Mouse (Mus musculus) bone marrow, adult 2 months (tissue): ENCODE data around the gene Polh. TPM values are rescaled to one million over a fixed set of nuclear protein-coding genes. Genes with fewer than 3 reads are reported as not detected.

ENCODE experiments used
- H3K27ac ChIP-seq: fragments of 200-500 bp; 2 replicates; pipeline ENCODE4 v1.5.1; 2012; ENCODE audit warnings: low read depth, mild to moderate bottlenecking, control low read depth, inconsistent platforms, low read length; ENCODE audit not compliant: control insufficient read depth, poor library complexity, insufficient read depth
- H3K4me1 ChIP-seq: fragments of 200-500 bp; 2 replicates; pipeline ENCODE4 v1.6.1; 2011; ENCODE audit warnings: low read length; ENCODE audit not compliant: control insufficient read depth, insufficient read depth
- H3K4me3 ChIP-seq: fragments of 200-500 bp; replicated peaks from 2 replicates; pipeline ENCODE3; 2011; ENCODE audit warnings: mild to moderate bottlenecking, low read depth, low read length, control low read depth; ENCODE audit not compliant: control insufficient read depth
- CTCF ChIP-seq: fragments of 200-500 bp; IDR thresholded peaks from 2 replicates; pipeline ENCODE4 v1.5.1; 2011; ENCODE audit warnings: low read length, control low read depth; ENCODE audit not compliant: control insufficient read depth, insufficient read depth
- POLR2A ChIP-seq: fragments of 200-500 bp; IDR thresholded peaks from 2 replicates; pipeline ENCODE4 v1.6.1; 2011; ENCODE audit warnings: low read depth, mild to moderate bottlenecking, control low read depth, low read length, borderline replicate concordance; ENCODE audit not compliant: control insufficient read depth
- WGBS: fragments of 180-500 bp; shearing (Covaris S2); methylation state at CpG from one replicate; pipeline ENCODE4 v1.1.7; 2018; 5-methylcytosine and 5-hydroxymethylcytosine counted together
- polyA plus RNA-seq: library from polyadenylated mRNA; stranded (reverse); fragments of >200 nt; gene quantifications from 2 replicates; pipeline ENCODE4 v1.2.4, GENCODE M21; 2011; ENCODE audit warnings: low replicate concordance; ENCODE audit not compliant: missing spikeins, insufficient read depth, insufficient read length

Gene Polh
- polyA plus RNA-seq, 1 experiment: 17.3 TPM

- H3K4me1 ChIP-seq: peaks cover 1% of the 10 kb centered on the region; the same call in 1 of the 2 replicates
- no peak for TF ChIP-seq CTCF
- no peak for TF ChIP-seq POLR2A
- 92% methylated on average over 12 of the region's 12 CpGs for whole genome bisulfite sequencing
Observed at GRCm38 (mm10) chr17:46165460-46165859, 37.0 kb downstream of the Polh start.

GRCm38 (mm10) chr17:46164791-46165190, 37.7 kb downstream of the Polh start:
- H3K4me3 ChIP-seq: no peak overlapping the region
- no peak for TF ChIP-seq CTCF
- TF ChIP-seq POLR2A: no peak
- 93% methylated on average over 10 of the region's 10 CpGs for WGBS
- peaks cover 1% of the 10 kb centered on the region; the same call in 1 of the 2 replicates for H3K4me1 ChIP-seq
- H3K27ac ChIP-seq: no peak overlapping the region

More at GRCm38 (mm10) chr17:46165460-46165859, 37.0 kb downstream of the Polh start:
- no peak overlapping the region for H3K27ac ChIP-seq
- no peak overlapping the region for H3K4me3 ChIP-seq

GRCm38 (mm10) chr17:46164301-46164700, 38.1 kb downstream of the Polh start:
- Histone ChIP-seq H3K4me1 (peaks cover 1% of the 10 kb centered on the region; the same call in 1 of the 2 replicates), H3K27ac (no peak overlapping the region), H3K4me3 (no peak overlapping the region)
- WGBS: 90% methylated on average over 8 of the region's 8 CpGs
- TF ChIP-seq POLR2A (no peak), CTCF (no peak)

- H3K4me1 ChIP-seq: peaks cover 1% of the 10 kb centered on the region; the same call in 1 of the 2 replicates
- H3K27ac ChIP-seq: peak overlapping the region; percentile 57
- H3K4me3 ChIP-seq: peak overlapping the region; percentile 60
- 2% methylated on average over 9 of the region's 9 CpGs for WGBS
- TF ChIP-seq POLR2A (no peak), CTCF (no peak)
Observed at GRCm38 (mm10) chr17:46162951-46163421, 39.5 kb downstream of the Polh start.

GRCm38 (mm10) chr17:46162551-46162950, 39.9 kb downstream of the Polh start:
- peak overlapping the region; percentile 57 for H3K27ac ChIP-seq
- H3K4me1 ChIP-seq: peaks cover 1% of the 10 kb centered on the region; the same call in 1 of the 2 replicates
- 45% methylated on average over 7 of the region's 7 CpGs for WGBS
- H3K4me3 ChIP-seq: peak overlapping the region; percentile 39
- no peak for TF ChIP-seq CTCF
- TF ChIP-seq POLR2A: no peak

- peak overlapping the region; percentile 83 for H3K4me3 ChIP-seq
- 40% methylated on average over 9 of the region's 9 CpGs for WGBS
- TF ChIP-seq CTCF (no peak), POLR2A (no peak)
- H3K27ac ChIP-seq: peak overlapping the region; percentile 54
- H3K4me1 ChIP-seq: peaks cover 3% of the 10 kb centered on the region
Observed at GRCm38 (mm10) chr17:46161710-46162109, 40.7 kb downstream of the Polh start.

- peak overlapping the region; percentile 83 for H3K4me3 ChIP-seq
- no peak for TF ChIP-seq POLR2A
- TF ChIP-seq CTCF: no peak
- WGBS: under 1% methylated on average over 19 of the region's 19 CpGs
- peak overlapping the region; percentile 54 for H3K27ac ChIP-seq
- peaks cover 3% of the 10 kb centered on the region for H3K4me1 ChIP-seq
Observed at GRCm38 (mm10) chr17:46161179-46161578, 41.3 kb downstream of the Polh start.

GRCm38 (mm10) chr17:46160686-46161085, 41.8 kb downstream of the Polh start, which contains the start of gene Gtpbp2:
Gene Gtpbp2, plus strand, starts transcription at chr17:46161032.
- TF ChIP-seq CTCF (no peak), POLR2A (peak; percentile 63; the same call in 1 of the 2 replicates)
- Histone ChIP-seq H3K4me1 (peaks cover 3% of the 10 kb centered on the region), H3K4me3 (peak within 1 kb of the TSS; percentile 83), H3K27ac (peak within 1 kb of the TSS; percentile 93)
- WGBS: under 1% methylated on average over 23 of the region's 23 CpGs
